Mouse (Mus musculus): ENCODE measurements around the gene Cldn24.

GRCm38 (mm10) chr8:47833944-47834343 is 12.0 kb downstream of the Cldn24 start:
- TF ChIP-seq CTCF (IDR thresholded peaks at IDR 0.05), result no peak
- TF ChIP-seq EP300 (IDR thresholded peaks at IDR 0.05), result no peak

Data from lung, postnatal 0 days (tissue).